Mouse (Mus musculus) megakaryocyte, embryonic 14.5 days (primary cell): Measurements from ENCODE around the gene Meig1.

Source experiments
- FLI1 ChIP-seq: IDR thresholded peaks from 2 replicates; pipeline ENCODE4 v1.6.1; 2012; ENCODE audit warnings: low read length, inconsistent platforms, mixed read lengths
- GATA1 ChIP-seq: IDR thresholded peaks from 3 replicates; pipeline ENCODE4 v1.6.1; 2012; ENCODE audit warnings: mixed read lengths, low read length, inconsistent platforms, borderline replicate concordance

GRCm38 (mm10) chr2:3423841-3424578 lies 1.6 kb upstream of the Meig1 start, which contains the start of gene Dclre1c:
- TF ChIP-seq GATA1 (no peak), FLI1 (peak; percentile 18; the same call in 1 of the 2 replicates)
